Mouse (Mus musculus) right cerebral cortex, adult 18-20 months (tissue): ENCODE measurements at regions not wholly inside any gene's neighbourhood (a gene's known extent, or its start where the extent isn't known, plus 50 kb on each side); places are given as distances from the start of the nearest gene placed in this dataset.

Experiments used
- DNase-seq: peaks from one replicate; pipeline ENCODE4 v3.0.0; 2022; ENCODE audit warnings: mixed read lengths

- no peak for DNase-seq
Observed at GRCm38 (mm10) chr13:80420341-80420740, 462.8 kb upstream of the Arrdc3 start.
